Comparison of ENCODE assay signal across 8 mouse cellular contexts in genomic region chr2:27017802-27018201, GRCm38 (mm10). TPM values are rescaled to one million over a fixed set of nuclear protein-coding genes. Genes with fewer than 3 reads are reported as not detected.
DNase-seq lines count a peak whose midpoint lies in the region; ATAC-seq lines count a peak whose summit lies in the region.

No protein-coding gene starts in this region.

- H3K4me2 ChIP-seq in heart, embryonic 12.5 days = no peak overlapping the region
- no peak overlapping the region for H3K4me2 ChIP-seq in embryonic facial prominence, embryonic 14.5 days (ENCODE audit: low read depth, low read length)
- H3K4me2 ChIP-seq in midbrain, embryonic 13.5 days (replicated peaks) = no peak overlapping the region

- no peaks in the 10 kb centered on the region for H3K4me1 ChIP-seq in heart, embryonic 12.5 days (replicated peaks)
- H3K4me1 ChIP-seq in embryonic facial prominence, embryonic 14.5 days (ENCODE audit: control insufficient read depth, insufficient read depth, low read length) = no peaks in the 10 kb centered on the region
- no peaks in the 10 kb centered on the region for H3K4me1 ChIP-seq in midbrain, embryonic 13.5 days (replicated peaks)

- intact Hi-C loops in left cerebral cortex, postnatal 14 days (cut with DNase I) = no loop called here

- no peaks in the 10 kb centered on the region for H3K27me3 ChIP-seq in heart, embryonic 12.5 days (replicated peaks)
- no peaks in the 10 kb centered on the region for H3K27me3 ChIP-seq in embryonic facial prominence, embryonic 14.5 days (replicated peaks; ENCODE audit: control insufficient read depth, insufficient read depth, low read length)
- no peaks in the 10 kb centered on the region for H3K27me3 ChIP-seq in midbrain, embryonic 13.5 days

- DNase-seq in heart, adult 8-10 months (ENCODE audit: low spot score) = peak; percentile 64
- peak; percentile 70 for DNase-seq in adrenal gland, postnatal 25 days
- peak; percentile 67 for DNase-seq in embryonic facial prominence, embryonic 14.5 days (ENCODE audit: low spot score)
- peak; percentile 83 for DNase-seq in heart, postnatal 4 days
- peak; percentile 76 to 80 for DNase-seq in left cerebral cortex, postnatal 14 days (ENCODE audit: low spot score in 2 of 2)
- DNase-seq in spleen, postnatal 14 days (ENCODE audit: low spot score in 2 of 2) = peak; percentile 27 to 61

- H3K36me3 ChIP-seq in heart, embryonic 12.5 days = peaks cover 71% of the 10 kb centered on the region
- peaks cover 80% of the 10 kb centered on the region for H3K36me3 ChIP-seq in embryonic facial prominence, embryonic 14.5 days (ENCODE audit: control insufficient read depth, insufficient read depth, low read length)
- H3K36me3 ChIP-seq in midbrain, embryonic 13.5 days = peaks cover 71% of the 10 kb centered on the region

- H3K9ac ChIP-seq in heart, embryonic 12.5 days = no peak overlapping the region
- H3K9ac ChIP-seq in embryonic facial prominence, embryonic 14.5 days (ENCODE audit: low read depth, low read length) = no peak overlapping the region
- no peak overlapping the region for H3K9ac ChIP-seq in midbrain, embryonic 13.5 days (replicated peaks)

- ATAC-seq in heart, embryonic 12.5 days (ENCODE audit: insufficient number of reproducible peaks, low FRiP score) = no peak
- ATAC-seq in embryonic facial prominence, embryonic 14.5 days (ENCODE audit: low read depth) = peak; percentile 71
- peak; percentile 65 for ATAC-seq in midbrain, embryonic 13.5 days

- 52% methylated on average over 5 of the region's 5 CpGs for WGBS in heart, embryonic 12.5 days
- 50% methylated on average over 5 of the region's 5 CpGs for WGBS in embryonic facial prominence, embryonic 14.5 days
- WGBS in midbrain, embryonic 13.5 days = 54% methylated on average over 5 of the region's 5 CpGs

- no peak overlapping the region for H3K4me3 ChIP-seq in heart, embryonic 12.5 days
- no peak overlapping the region for H3K4me3 ChIP-seq in embryonic facial prominence, embryonic 14.5 days (ENCODE audit: low read depth, low read length)
- no peak overlapping the region for H3K4me3 ChIP-seq in midbrain, embryonic 13.5 days (replicated peaks)

- H3K9me3 ChIP-seq in heart, embryonic 12.5 days (replicated peaks) = no peaks in the 10 kb centered on the region
- no peaks in the 10 kb centered on the region for H3K9me3 ChIP-seq in embryonic facial prominence, embryonic 14.5 days (ENCODE audit: control insufficient read depth, low read length)
- H3K9me3 ChIP-seq in midbrain, embryonic 13.5 days = no peaks in the 10 kb centered on the region

- H3K27ac ChIP-seq in heart, embryonic 12.5 days (ENCODE audit: poor library complexity, severe bottlenecking) = no peak overlapping the region
- no peak overlapping the region for H3K27ac ChIP-seq in embryonic facial prominence, embryonic 14.5 days (replicated peaks; ENCODE audit: low read depth, low read length)
- H3K27ac ChIP-seq in midbrain, embryonic 13.5 days = no peak overlapping the region

RNA-seq across cellular contexts. Expression of gene Cacfd1, which starts 8.1 kb away (rescaled TPM):
- total RNA-seq in heart, adult 8-10 months (2022) = 10 to 100 TPM; 44.4 to 51.6 (median 48.5) TPM
- polyA plus RNA-seq in heart, embryonic 12.5 days (2016; fragmentation: Nextera tagmentation; extraction: Ambion mirVana) = 40.0 and 41.6 TPM in 2 replicates
- total RNA-seq in adrenal gland, postnatal 25 days (2021) = 47.5 and 53.5 TPM in 2 replicates
- polyA plus RNA-seq in embryonic facial prominence, embryonic 14.5 days (2014; fragmentation: Nextera tagmentation; extraction: Ambion mirVana) = 57.6 and 65.0 TPM in 2 replicates
- total RNA-seq in heart, postnatal 4 days (2021) = 10 to 100 TPM; 28.0 to 29.7 TPM
- 10 to 100 TPM; 50.4 to 51.0 TPM for total RNA-seq in left cerebral cortex, postnatal 14 days (2021)
- 130 and 132 TPM in 2 replicates for polyA plus RNA-seq in midbrain, embryonic 13.5 days (2015; fragmentation: Nextera tagmentation; extraction: Ambion mirVana)

RNA-seq across cellular contexts. Expression of gene Slc2a6, which starts 10.0 kb away (rescaled TPM):
- 1 to 10 TPM in 1 of 4 experiments, under 1 TPM in 3; 0.27 to 1.5 (median 0.56) TPM for total RNA-seq in heart, adult 8-10 months (2022)
- 0.10 and 0.47 TPM in 2 replicates for polyA plus RNA-seq in heart, embryonic 12.5 days (2016; fragmentation: Nextera tagmentation; extraction: Ambion mirVana)
- total RNA-seq in adrenal gland, postnatal 25 days (2021) = 0.71 and 0.97 TPM in 2 replicates
- polyA plus RNA-seq in embryonic facial prominence, embryonic 14.5 days (2014; fragmentation: Nextera tagmentation; extraction: Ambion mirVana) = 0.63 and 1.4 TPM in 2 replicates
- under 1 TPM; 0.18 to 0.24 TPM for total RNA-seq in heart, postnatal 4 days (2021)
- total RNA-seq in left cerebral cortex, postnatal 14 days (2021) = 10 to 100 TPM; 44.8 to 49.1 TPM
- polyA plus RNA-seq in midbrain, embryonic 13.5 days (2015; fragmentation: Nextera tagmentation; extraction: Ambion mirVana) = 3.6 and 3.8 TPM in 2 replicates

RNA-seq across cellular contexts. Expression of gene Adamts13, which starts 44.6 kb away (rescaled TPM):
- total RNA-seq in heart, adult 8-10 months (2022) = not detected
- not detected in 2 replicates for polyA plus RNA-seq in heart, embryonic 12.5 days (2016; fragmentation: Nextera tagmentation; extraction: Ambion mirVana)
- total RNA-seq in adrenal gland, postnatal 25 days (2021) = not detected in 2 replicates
- not detected in 2 replicates for polyA plus RNA-seq in embryonic facial prominence, embryonic 14.5 days (2014; fragmentation: Nextera tagmentation; extraction: Ambion mirVana)
- total RNA-seq in heart, postnatal 4 days (2021) = not detected
- 1 to 10 TPM; 2.0 to 2.7 TPM for total RNA-seq in left cerebral cortex, postnatal 14 days (2021)
- not detected in 2 replicates for polyA plus RNA-seq in midbrain, embryonic 13.5 days (2015; fragmentation: Nextera tagmentation; extraction: Ambion mirVana)

RNA-seq across cellular contexts. Expression of gene Rexo4, which starts 53.6 kb away (rescaled TPM):
- total RNA-seq in heart, adult 8-10 months (2022) = 10 to 100 TPM; 10.5 to 15.1 (median 13.1) TPM
- polyA plus RNA-seq in heart, embryonic 12.5 days (2016; fragmentation: Nextera tagmentation; extraction: Ambion mirVana) = 27.7 and 29.6 TPM in 2 replicates
- total RNA-seq in adrenal gland, postnatal 25 days (2021) = 40.5 and 51.1 TPM in 2 replicates
- polyA plus RNA-seq in embryonic facial prominence, embryonic 14.5 days (2014; fragmentation: Nextera tagmentation; extraction: Ambion mirVana) = 39.5 and 40.8 TPM in 2 replicates
- 10 to 100 TPM; 19.1 to 20.4 TPM for total RNA-seq in heart, postnatal 4 days (2021)
- total RNA-seq in left cerebral cortex, postnatal 14 days (2021) = 10 to 100 TPM; 49.8 to 58.4 TPM
- 33.7 and 36.1 TPM in 2 replicates for polyA plus RNA-seq in midbrain, embryonic 13.5 days (2015; fragmentation: Nextera tagmentation; extraction: Ambion mirVana)

RNA-seq across cellular contexts. Expression of gene Mymk, which starts 54.2 kb away (rescaled TPM):
- not detected for total RNA-seq in heart, adult 8-10 months (2022)
- polyA plus RNA-seq in heart, embryonic 12.5 days (2016; fragmentation: Nextera tagmentation; extraction: Ambion mirVana) = 0.17 and 0.18 TPM in 2 replicates
- not detected in 2 replicates for total RNA-seq in adrenal gland, postnatal 25 days (2021)
- polyA plus RNA-seq in embryonic facial prominence, embryonic 14.5 days (2014; fragmentation: Nextera tagmentation; extraction: Ambion mirVana) = 90.3 and 111 TPM in 2 replicates
- total RNA-seq in heart, postnatal 4 days (2021) = not detected
- total RNA-seq in left cerebral cortex, postnatal 14 days (2021) = 1 to 10 TPM in 1 of 2 experiments, under 1 TPM in 1; 0.92 to 1.1 TPM
- not detected in 2 replicates for polyA plus RNA-seq in midbrain, embryonic 13.5 days (2015; fragmentation: Nextera tagmentation; extraction: Ambion mirVana)

Comparison
In these comparisons a context has a peak if more than half of its experiments do, and no peak if none do; other contexts are left out.
1. RNA of gene Slc2a6, which starts 10.0 kb away (total RNA-seq): 44.8 to 49.1 TPM in left cerebral cortex, postnatal 14 days; 0.71 to 0.97 TPM in adrenal gland, postnatal 25 days, 0.27 to 1.5 TPM in heart, adult 8-10 months and 0.18 to 0.24 TPM in heart, postnatal 4 days; every median in the first group is over 10 times any median in the second.
2. Peak in every context shown above with its lines, with median percentiles within 50 percentile points of each other: DNase-seq.